Mouse (Mus musculus) kidney, adult 2 months (tissue): ENCODE measurements around the gene Smim4. TPM values are rescaled to one million over a fixed set of nuclear protein-coding genes. Genes with fewer than 3 reads are reported as not detected.
A peak's percentile ranks its signal among the peaks of the same experiment; 100 is the strongest.

Experiments used
- DNase-seq: peaks from one replicate; pipeline ENCODE4 v3.0.0; 2021
- H3K27ac ChIP-seq: fragments of 200-500 bp; 2 replicates; pipeline ENCODE4 v1.5.1; 2012; ENCODE audit warnings: low read depth, low read length, control low read depth, inconsistent platforms; ENCODE audit not compliant: insufficient read depth
- H3K27me3 ChIP-seq: fragments of 200-500 bp; replicated peaks from 2 replicates; pipeline ENCODE4 v1.6.1; 2012; ENCODE audit warnings: mild to moderate bottlenecking, moderate library complexity, low read length, inconsistent platforms; ENCODE audit not compliant: control insufficient read depth, insufficient read depth
- H3K36me3 ChIP-seq: fragments of 200-500 bp; 2 replicates; pipeline ENCODE4 v1.6.1; 2012; ENCODE audit warnings: mild to moderate bottlenecking, moderate library complexity, low read length, inconsistent platforms; ENCODE audit not compliant: control insufficient read depth, insufficient read depth
- H3K4me1 ChIP-seq: fragments of 200-500 bp; 2 replicates; pipeline ENCODE4 v1.6.1; 2011; ENCODE audit warnings: low read length; ENCODE audit not compliant: control insufficient read depth, insufficient read depth
- H3K4me3 ChIP-seq: fragments of 200-500 bp; 2 replicates; pipeline ENCODE4 v1.5.1; 2011; ENCODE audit warnings: mild to moderate bottlenecking, low read depth, low read length, control low read depth; ENCODE audit not compliant: insufficient read depth
- CTCF ChIP-seq: fragments of 200-500 bp; conservative IDR thresholded peaks from 2 replicates; pipeline ENCODE4 v1.5.1; 2011; ENCODE audit warnings: low read depth, mild to moderate bottlenecking, control low read depth, low read length, moderate library complexity, mixed read lengths; ENCODE audit not compliant: insufficient read depth, insufficient read length
- POLR2A ChIP-seq: fragments of 200-500 bp; IDR thresholded peaks from one replicate; pipeline ENCODE4 v1.6.1; 2011; ENCODE audit warnings: low read depth, low read length, control low read depth
- WGBS: fragments of 180-500 bp; shearing (Covaris S2); methylation state at CpG from one replicate; pipeline ENCODE4 v1.1.7; 2018; 5-methylcytosine and 5-hydroxymethylcytosine counted together
- polyA plus RNA-seq: library from polyadenylated mRNA; depleted of rRNA; stranded (reverse); fragments of >200 nt; gene quantifications from 2 replicates; pipeline ENCODE4 v1.2.3, GENCODE M21; 2012

Gene Smim4
- polyA plus RNA-seq, 1 experiment, result 158 TPM

DNA sequence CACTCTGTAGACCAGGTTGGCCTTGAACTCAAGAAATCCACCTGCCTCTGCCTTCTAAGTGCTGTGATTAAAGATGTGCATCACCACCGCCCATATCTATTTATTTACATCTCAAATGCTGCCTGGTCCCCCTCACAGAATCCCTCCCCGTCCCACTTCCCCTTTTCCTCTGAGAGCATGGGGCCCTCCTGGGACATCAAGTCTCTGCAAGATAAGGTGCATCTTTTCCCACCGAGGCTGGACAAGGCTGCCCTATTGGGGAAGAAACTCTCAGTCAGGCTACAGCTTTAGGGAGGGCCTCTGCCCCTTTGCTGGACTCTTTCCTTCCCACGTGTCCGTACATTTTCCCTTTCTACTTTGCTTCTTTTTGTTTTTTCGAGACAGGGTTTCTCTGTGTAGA is 40.8 kb upstream of the Smim4 start:
- 81% methylated on average over 6 of the region's 6 CpGs for WGBS
- H3K27me3 ChIP-seq, result no peaks in the 10 kb centered on the region
- H3K4me1 ChIP-seq, result peaks cover 2% of the 10 kb centered on the region
- TF ChIP-seq POLR2A (no peak), CTCF (no peak)
- H3K4me3 ChIP-seq, result no peak overlapping the region
- H3K36me3 ChIP-seq, result peaks cover 7% of the 10 kb centered on the region
- no peak for DNase-seq
- H3K27ac ChIP-seq, result no peak overlapping the region

GRCm38 (mm10) chr14:31168425-31168824 is 39.7 kb upstream of the Smim4 start, which contains the start of gene Stab1:
TSS of gene Stab1 (minus strand) at chr14:31168641.
- H3K27me3 ChIP-seq, result no peaks in the 10 kb centered on the region
- no peak for TF ChIP-seq CTCF
- TF ChIP-seq POLR2A, result peak; percentile 29
- peak; percentile 77 for DNase-seq
- peak within 1 kb of the TSS; percentile 62 for H3K4me3 ChIP-seq
- peak within 1 kb of the TSS; percentile 68 for H3K27ac ChIP-seq
- WGBS, result 45% methylated on average over 10 of the region's 10 CpGs
- peaks cover 2% of the 10 kb centered on the region for H3K4me1 ChIP-seq
- H3K36me3 ChIP-seq, result peaks cover 6% of the 10 kb centered on the region

DNA sequence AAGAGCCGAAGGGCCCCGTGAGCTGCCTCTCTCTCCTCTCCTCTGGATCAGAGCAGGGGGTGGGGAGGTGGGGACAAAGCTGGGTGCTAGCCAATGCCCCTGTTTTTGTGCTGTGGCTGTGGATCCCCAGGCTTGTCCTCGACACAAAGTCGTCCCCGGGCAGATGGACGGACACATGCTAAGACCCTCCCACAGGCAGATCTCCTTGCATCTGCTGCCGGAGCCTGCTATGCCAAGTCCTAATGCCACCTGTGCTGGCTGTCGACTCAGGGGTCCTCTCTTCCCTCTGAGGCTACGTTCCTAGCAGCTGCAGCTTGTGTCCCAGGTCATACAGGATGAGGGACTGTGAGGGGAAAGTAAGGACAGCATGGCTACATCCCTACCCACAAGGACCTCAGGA is 38.1 kb upstream of the Smim4 start:
- no peak for TF ChIP-seq CTCF
- TF ChIP-seq POLR2A, result no peak
- peaks cover 2% of the 10 kb centered on the region for H3K4me1 ChIP-seq
- 47% methylated on average over 9 of the region's 9 CpGs for WGBS
- DNase-seq, result no peak
- peak overlapping the region; percentile 62; the same call in 1 of the 2 replicates for H3K4me3 ChIP-seq
- H3K27ac ChIP-seq, result no peak overlapping the region; the same call in 1 of the 2 replicates
- H3K36me3 ChIP-seq, result peaks cover 4% of the 10 kb centered on the region
- no peaks in the 10 kb centered on the region for H3K27me3 ChIP-seq

- peak; percentile 37 for DNase-seq
- Histone ChIP-seq H3K27me3 (no peaks in the 10 kb centered on the region), H3K4me3 (peak overlapping the region; percentile 62; the same call in 1 of the 2 replicates), H3K27ac (peak overlapping the region; percentile 27; the same call in 1 of the 2 replicates), H3K4me1 (peaks cover 2% of the 10 kb centered on the region), H3K36me3 (no peaks in the 10 kb centered on the region)
- no peak for TF ChIP-seq CTCF
- TF ChIP-seq POLR2A, result no peak
- 58% methylated on average over 10 of the region's 10 CpGs for WGBS
These were observed 37.4 kb upstream of the Smim4 start for GRCm38 (mm10) chr14:31165991-31166630.

DNA sequence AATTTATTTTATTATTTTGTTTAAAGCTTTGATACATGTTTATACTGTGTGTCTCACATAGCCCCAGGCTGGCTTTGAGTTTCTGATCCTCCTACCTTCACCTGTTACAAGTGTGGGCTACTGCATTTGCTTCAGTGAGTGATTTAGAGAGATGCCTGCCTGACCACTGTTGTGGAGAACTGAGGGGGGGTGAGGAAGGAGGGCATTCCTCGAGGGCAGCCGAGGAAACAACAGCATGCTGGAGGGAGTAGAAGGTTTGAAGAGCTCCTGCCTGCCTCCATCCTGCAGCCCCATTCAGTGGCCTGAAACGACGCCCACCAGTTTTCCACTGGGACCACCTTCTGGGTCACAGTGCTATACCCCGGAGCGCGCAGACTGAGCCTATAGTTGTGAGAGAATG is 36.7 kb upstream of the Smim4 start:
- Histone ChIP-seq H3K36me3 (no peaks in the 10 kb centered on the region), H3K4me1 (peaks cover 2% of the 10 kb centered on the region), H3K27ac (no peak overlapping the region), H3K4me3 (no peak overlapping the region), H3K27me3 (no peaks in the 10 kb centered on the region)
- WGBS, result 37% methylated on average over 7 of the region's 7 CpGs
- TF ChIP-seq CTCF, result no peak
- no peak for TF ChIP-seq POLR2A
- DNase-seq, result no peak

- Histone ChIP-seq H3K4me1 (peaks cover 2% of the 10 kb centered on the region), H3K27me3 (no peaks in the 10 kb centered on the region), H3K36me3 (no peaks in the 10 kb centered on the region), H3K27ac (no peak overlapping the region), H3K4me3 (no peak overlapping the region)
- DNase-seq, result peak; percentile 27
- WGBS, result 37% methylated on average over 2 of the region's 2 CpGs
- no peak for TF ChIP-seq CTCF
- no peak for TF ChIP-seq POLR2A
These were observed 36.3 kb upstream of the Smim4 start for GRCm38 (mm10) chr14:31165010-31165409.

DNA sequence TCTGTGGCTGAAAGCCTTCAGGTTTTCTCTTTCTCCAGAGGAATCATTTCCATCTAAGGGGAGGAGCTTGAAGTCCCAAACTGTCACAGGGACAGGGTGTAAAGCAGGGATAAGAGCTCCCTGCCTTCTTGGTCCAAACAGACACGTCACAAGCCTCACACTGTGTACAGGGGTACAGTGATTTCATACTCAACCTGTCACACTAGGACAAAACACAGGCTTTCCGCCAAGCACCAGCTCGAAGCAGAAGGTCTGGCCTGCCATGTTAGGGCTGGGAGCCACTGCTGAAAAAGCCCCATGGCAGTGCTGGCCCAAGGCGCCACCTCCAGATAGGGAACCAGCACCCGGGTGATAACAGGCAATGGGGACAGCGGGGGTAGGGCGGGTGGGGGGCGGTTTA is 35.3 kb upstream of the Smim4 start:
- no peak for DNase-seq
- Histone ChIP-seq H3K27ac (no peak overlapping the region), H3K36me3 (no peaks in the 10 kb centered on the region), H3K4me1 (peaks cover 2% of the 10 kb centered on the region), H3K27me3 (no peaks in the 10 kb centered on the region), H3K4me3 (no peak overlapping the region)
- 88% methylated on average over 8 of the region's 8 CpGs for WGBS
- TF ChIP-seq POLR2A (no peak), CTCF (no peak)

- 60% methylated on average over 10 of the region's 10 CpGs for WGBS
- Histone ChIP-seq H3K27ac (no peak overlapping the region), H3K36me3 (no peaks in the 10 kb centered on the region), H3K27me3 (no peaks in the 10 kb centered on the region), H3K4me3 (no peak overlapping the region), H3K4me1 (peaks cover 2% of the 10 kb centered on the region)
- no peak for DNase-seq
- TF ChIP-seq POLR2A, result no peak
- TF ChIP-seq CTCF, result no peak
These were observed 32.9 kb upstream of the Smim4 start for GRCm38 (mm10) chr14:31161638-31162037.
